Mouse (Mus musculus) C2C12 (cell line): Measurements from ENCODE around the gene Dgkb. TPM values are rescaled to one million over a fixed set of nuclear protein-coding genes. Genes with fewer than 3 reads are reported as not detected.

Experiments
- H3K27me3 ChIP-seq: one replicate; pipeline ENCODE4 v1.6.1; 2011; ENCODE audit not compliant: control insufficient read depth, insufficient read depth, insufficient read length
- H3K36me3 ChIP-seq: one replicate; pipeline ENCODE4 v1.6.1; 2011; ENCODE audit not compliant: control insufficient read depth, insufficient read depth
- H3K4me3 ChIP-seq: one replicate; pipeline ENCODE4 v1.5.1; 2011; ENCODE audit warnings: mild to moderate bottlenecking, control low read depth; ENCODE audit not compliant: poor library complexity, insufficient read depth, severe bottlenecking
- H3K79me2 ChIP-seq: one replicate; pipeline ENCODE4 v1.6.1; 2011; ENCODE audit not compliant: control insufficient read depth, insufficient read depth
- H3K79me3 ChIP-seq: one replicate; pipeline ENCODE4 v1.6.1; 2011; ENCODE audit warnings: low read depth, control low read depth
- H3ac ChIP-seq: one replicate; pipeline ENCODE3; 2011; ENCODE audit warnings: low read depth; ENCODE audit not compliant: control insufficient read depth, insufficient read length
- CEBPB ChIP-seq: IDR thresholded peaks from one replicate; pipeline ENCODE4 v1.6.1; 2011; ENCODE audit warnings: low read depth, mild to moderate bottlenecking, control low read depth, moderate library complexity
- CTCF ChIP-seq: IDR thresholded peaks from one replicate; pipeline ENCODE4 v1.5.1; 2011; ENCODE audit not compliant: control insufficient read depth, insufficient read depth, insufficient read length
- FOSL1 ChIP-seq: IDR thresholded peaks from one replicate; pipeline ENCODE4 v1.8.0; 2011; ENCODE audit warnings: mild to moderate bottlenecking, low read length; ENCODE audit not compliant: poor library complexity, insufficient read depth, severe bottlenecking
- MAX ChIP-seq: IDR thresholded peaks from one replicate; pipeline ENCODE4 v1.6.1; 2011; ENCODE audit warnings: mild to moderate bottlenecking, control low read depth
- MYOD1 ChIP-seq: IDR thresholded peaks from one replicate; pipeline ENCODE4 v1.6.1; 2011; ENCODE audit warnings: low read depth; ENCODE audit not compliant: control insufficient read depth, insufficient read length
- MYOG ChIP-seq: IDR thresholded peaks from one replicate; pipeline ENCODE4 v1.6.1; 2011; ENCODE audit not compliant: control insufficient read depth, insufficient read length; ENCODE audit errors: extremely low read depth
- USF1 ChIP-seq: IDR thresholded peaks from one replicate; pipeline ENCODE4 v1.6.1; 2011; ENCODE audit warnings: low read depth, mild to moderate bottlenecking, control low read depth, moderate library complexity
- polyA plus RNA-seq: library from polyadenylated mRNA; unstranded; fragments of >200 nt; fragmentation: generic; extraction: Trizol; gene quantifications from one replicate; pipeline ENCODE4 v1.2.1, GENCODE M21; 2012; ENCODE audit warnings: missing spikeins

Gene Dgkb
- polyA plus RNA-seq, 1 experiment, result not detected

- H3K79me2 ChIP-seq, result no peaks in the 10 kb centered on the region
- no peak for TF ChIP-seq CTCF
- no peak for TF ChIP-seq MAX
- no peak for TF ChIP-seq CEBPB
- TF ChIP-seq MYOD1, result no peak
- TF ChIP-seq USF1, result no peak
- H3ac ChIP-seq, result no peak overlapping the region
- no peaks in the 10 kb centered on the region for H3K36me3 ChIP-seq
- H3K79me3 ChIP-seq, result no peaks in the 10 kb centered on the region
- H3K27me3 ChIP-seq, result no peaks in the 10 kb centered on the region
- no peak overlapping the region for H3K4me3 ChIP-seq
Observed at GRCm38 (mm10) chr12:38508195-38508594, 690.7 kb downstream of the Dgkb start.

- Histone ChIP-seq H3K79me2 (no peaks in the 10 kb centered on the region), H3K27me3 (no peaks in the 10 kb centered on the region), H3K4me3 (no peak overlapping the region), H3ac (no peak overlapping the region), H3K36me3 (no peaks in the 10 kb centered on the region), H3K79me3 (no peaks in the 10 kb centered on the region)
- no peak for TF ChIP-seq CEBPB
- no peak for TF ChIP-seq CTCF
- TF ChIP-seq MYOD1, result no peak
- TF ChIP-seq FOSL1, result no peak
- TF ChIP-seq MYOG, result no peak
- TF ChIP-seq MAX, result no peak
- no peak for TF ChIP-seq USF1
Observed at GRCm38 (mm10) chr12:38545431-38545830, 727.9 kb downstream of the Dgkb start.

- TF ChIP-seq CEBPB, result no peak
- TF ChIP-seq MYOG, result no peak
- no peak for TF ChIP-seq FOSL1
- TF ChIP-seq MYOD1, result no peak
- TF ChIP-seq CTCF, result no peak
- TF ChIP-seq USF1, result no peak
- no peak for TF ChIP-seq MAX
- Histone ChIP-seq H3K4me3 (no peak overlapping the region), H3K36me3 (no peaks in the 10 kb centered on the region), H3ac (no peak overlapping the region), H3K79me3 (no peaks in the 10 kb centered on the region), H3K27me3 (no peaks in the 10 kb centered on the region), H3K79me2 (no peaks in the 10 kb centered on the region)
Observed at GRCm38 (mm10) chr12:38577141-38577540, 759.6 kb downstream of the Dgkb start.

GRCm38 (mm10) chr12:38579191-38579817 is 761.8 kb downstream of the Dgkb start:
- Histone ChIP-seq H3K79me3 (no peaks in the 10 kb centered on the region), H3ac (no peak overlapping the region), H3K79me2 (no peaks in the 10 kb centered on the region), H3K4me3 (no peak overlapping the region), H3K27me3 (no peaks in the 10 kb centered on the region), H3K36me3 (no peaks in the 10 kb centered on the region)
- no peak for TF ChIP-seq MYOD1
- no peak for TF ChIP-seq CEBPB
- no peak for TF ChIP-seq MYOG
- no peak for TF ChIP-seq USF1
- TF ChIP-seq MAX, result no peak
- TF ChIP-seq CTCF, result no peak
- no peak for TF ChIP-seq FOSL1

- Histone ChIP-seq H3K36me3 (no peaks in the 10 kb centered on the region), H3K27me3 (no peaks in the 10 kb centered on the region), H3K4me3 (no peak overlapping the region), H3K79me3 (no peaks in the 10 kb centered on the region), H3ac (no peak overlapping the region), H3K79me2 (no peaks in the 10 kb centered on the region)
- TF ChIP-seq FOSL1 (no peak), MYOD1 (no peak), CEBPB (no peak), MYOG (no peak), CTCF (no peak), MAX (no peak), USF1 (no peak)
Observed at GRCm38 (mm10) chr12:38586368-38586865, 768.9 kb downstream of the Dgkb start.

- no peak overlapping the region for H3ac ChIP-seq
- H3K36me3 ChIP-seq, result no peaks in the 10 kb centered on the region
- no peaks in the 10 kb centered on the region for H3K27me3 ChIP-seq
- H3K79me2 ChIP-seq, result no peaks in the 10 kb centered on the region
- H3K79me3 ChIP-seq, result no peaks in the 10 kb centered on the region
- no peak overlapping the region for H3K4me3 ChIP-seq
- TF ChIP-seq CEBPB, result no peak
Observed at GRCm38 (mm10) chr12:38589951-38590350, 772.4 kb downstream of the Dgkb start.
